In the genomic region with DNA sequence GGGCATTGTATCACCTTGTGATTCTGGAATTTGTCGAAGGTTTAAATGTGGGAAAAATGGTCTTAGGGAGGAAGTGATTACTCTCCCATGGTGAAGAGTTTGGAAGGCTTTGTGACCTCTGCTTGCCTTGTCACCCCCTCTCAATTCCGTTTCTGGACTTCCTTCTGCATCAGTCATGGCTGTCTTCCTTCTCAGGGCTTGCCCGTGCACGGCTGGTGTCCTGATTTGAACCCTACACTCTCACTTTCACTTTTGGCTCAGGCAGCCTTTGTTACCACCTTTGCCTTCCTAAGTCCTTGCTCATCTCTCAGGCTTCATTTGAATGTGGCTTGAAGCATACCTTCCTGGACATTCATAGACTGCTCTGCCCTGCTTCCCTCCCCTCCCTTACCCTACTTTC, we compare ENCODE assay signal across 19 mouse cellular contexts.
"Had no signal": no experiment of that assay in that cellular context is flagged by ENCODE, and none has a peak within 500 bp of the region (broad histone marks: within the 10 kb centered on the region; RNA-seq: fewer than 3 reads in every experiment).

No protein-coding gene starts in this region.

- DNase-seq: kidney, adult 11 months; kidney, postnatal 10 days; lung, adult 18-20 months; lung, postnatal 10 days; lung, postnatal 36 days; right cerebral cortex, postnatal 14 days; right cerebral cortex, postnatal 4 days; thymus, adult 2 months; thymus, postnatal 14 days; thymus, postnatal 4 days had no signal

- H3K27ac ChIP-seq: kidney, embryonic 15.5 days; liver, embryonic 12.5 days; liver, embryonic 15.5 days; lung, embryonic 15.5 days; midbrain, embryonic 13.5 days; neural tube, embryonic 13.5 days; stomach, postnatal 0 days had no signal

- H3K36me3 ChIP-seq: kidney, embryonic 15.5 days; liver, embryonic 12.5 days; liver, embryonic 15.5 days; lung, embryonic 15.5 days had no signal

- H3K4me2 ChIP-seq: kidney, embryonic 15.5 days; liver, embryonic 12.5 days; liver, embryonic 15.5 days; lung, embryonic 15.5 days; midbrain, embryonic 13.5 days; neural tube, embryonic 13.5 days had no signal

- H3K9ac ChIP-seq: kidney, embryonic 15.5 days; liver, embryonic 12.5 days; liver, embryonic 15.5 days; lung, embryonic 15.5 days; midbrain, embryonic 13.5 days; neural tube, embryonic 13.5 days had no signal

- H3K9me3 ChIP-seq: kidney, embryonic 15.5 days; liver, embryonic 12.5 days; liver, embryonic 15.5 days; lung, embryonic 15.5 days had no signal

- H3K4me3 ChIP-seq: kidney, embryonic 15.5 days; liver, embryonic 12.5 days; liver, embryonic 15.5 days; lung, embryonic 15.5 days; midbrain, embryonic 13.5 days; myocyte; neural tube, embryonic 13.5 days had no signal

- ATAC-seq: liver, embryonic 12.5 days; midbrain, embryonic 13.5 days; midbrain, embryonic 16.5 days had no signal

- H3K4me1 ChIP-seq: liver, embryonic 12.5 days; liver, embryonic 15.5 days; lung, embryonic 15.5 days had no signal

- H3K27me3 ChIP-seq: kidney, embryonic 15.5 days; liver, embryonic 12.5 days; liver, embryonic 15.5 days; lung, embryonic 15.5 days; midbrain, embryonic 13.5 days; neural tube, embryonic 13.5 days had no signal
